Mouse (Mus musculus) forebrain, embryonic 13.5 days (tissue): ENCODE results near the gene Pusl1. TPM values are rescaled to one million over a fixed set of nuclear protein-coding genes. Genes with fewer than 3 reads are reported as not detected.
A peak's percentile ranks its signal among the peaks of the same experiment; 100 is the strongest.

Source experiments
- ATAC-seq: fragments of 200-750 bp; cut with Nextera tagmentation; 2 replicates; pipeline ENCODE4 v1.8.0; 2017
- H3K27ac ChIP-seq: fragments of 300-500 bp; sonication (generic); 2 replicates; pipeline ENCODE4 v1.5.1; 2015; ENCODE audit warnings: inconsistent platforms, mild to moderate bottlenecking, moderate library complexity
- H3K27me3 ChIP-seq: fragments of 300-500 bp; sonication (generic); 2 replicates; pipeline ENCODE4 v1.6.1; 2015; ENCODE audit warnings: mild to moderate bottlenecking, inconsistent platforms
- H3K36me3 ChIP-seq: fragments of 300-500 bp; sonication (generic); 2 replicates; pipeline ENCODE4 v1.6.1; 2015; ENCODE audit warnings: mild to moderate bottlenecking, inconsistent platforms; ENCODE audit not compliant: poor library complexity, severe bottlenecking
- H3K4me1 ChIP-seq: fragments of 300-500 bp; sonication (generic); 2 replicates; pipeline ENCODE4 v1.6.1; 2015; ENCODE audit warnings: inconsistent platforms
- H3K4me2 ChIP-seq: fragments of 300-500 bp; sonication (generic); 2 replicates; pipeline ENCODE4 v1.6.1; 2015; ENCODE audit warnings: inconsistent platforms, mild to moderate bottlenecking, moderate library complexity
- H3K4me3 ChIP-seq: fragments of 300-500 bp; sonication (generic); 2 replicates; pipeline ENCODE4 v1.5.1; 2015; ENCODE audit warnings: mild to moderate bottlenecking, inconsistent platforms
- H3K9ac ChIP-seq: fragments of 300-500 bp; sonication (generic); 2 replicates; pipeline ENCODE4 v1.6.1; 2015; ENCODE audit warnings: mild to moderate bottlenecking, inconsistent platforms
- H3K9me3 ChIP-seq: fragments of 300-500 bp; sonication (generic); replicated peaks from 2 replicates; pipeline ENCODE4 v1.6.1; 2016; ENCODE audit warnings: inconsistent platforms
- WGBS: fragments of 180-500 bp; shearing (Covaris S2); methylation state at CpG from one replicate; pipeline ENCODE4 v1.1.7; 2015; 5-methylcytosine and 5-hydroxymethylcytosine counted together
- polyA plus RNA-seq: library from polyadenylated mRNA; unstranded; fragments of >200 nt; fragmentation: Nextera tagmentation; extraction: Ambion mirVana; gene quantifications from 2 replicates; pipeline ENCODE4 v1.2.1, GENCODE M21; 2015

The Pusl1 gene
- polyA plus RNA-seq, 1 experiment from 2014 or later, result 46.5 TPM

GRCm38 (mm10) chr4:155871404-155871803 is 20.2 kb downstream of the Pusl1 start:
- H3K4me2 ChIP-seq, result no peak overlapping the region
- H3K27ac ChIP-seq, result no peak overlapping the region
- H3K27me3 ChIP-seq, result no peaks in the 10 kb centered on the region
- no peaks in the 10 kb centered on the region for H3K9me3 ChIP-seq
- WGBS, result 93% methylated on average over 7 of the region's 7 CpGs
- H3K4me1 ChIP-seq, result peaks cover 29% of the 10 kb centered on the region
- peaks cover 55% of the 10 kb centered on the region for H3K36me3 ChIP-seq
- H3K9ac ChIP-seq, result 0 out of 2 replicates have a peak overlapping the region, but pooled peaks have one; percentile 18
- peak overlapping the region; percentile 6; the same call in 1 of the 2 replicates for H3K4me3 ChIP-seq
- no peak for ATAC-seq

GRCm38 (mm10) chr4:155869317-155870033 is 22.1 kb downstream of the Pusl1 start, which contains the start of the genes Cptp and Ints11:
Gene Cptp, minus strand, starts transcription at chr4:155869440.
Gene Ints11, plus strand, starts transcription at chr4:155869546.
- Histone ChIP-seq H3K9ac (peak within 1 kb of the TSS; percentile 89), H3K27me3 (no peaks in the 10 kb centered on the region), H3K36me3 (peaks cover 54% of the 10 kb centered on the region), H3K4me3 (peak within 1 kb of the TSS; percentile 79), H3K4me2 (peak within 1 kb of the TSS; percentile 82), H3K9me3 (no peaks in the 10 kb centered on the region), H3K4me1 (peaks cover 29% of the 10 kb centered on the region), H3K27ac (peak within 1 kb of the TSS; percentile 61)
- under 1% methylated on average over 63 of the region's 63 CpGs for WGBS
- ATAC-seq, result peak; percentile 98

GRCm38 (mm10) chr4:155868614-155869298 is 22.8 kb downstream of the Pusl1 start:
- WGBS, result 11% methylated on average over 22 of the region's 22 CpGs
- H3K4me1 ChIP-seq, result peaks cover 29% of the 10 kb centered on the region
- peak overlapping the region; percentile 61; the same call in 1 of the 2 replicates for H3K27ac ChIP-seq
- peak overlapping the region; percentile 89 for H3K9ac ChIP-seq
- no peaks in the 10 kb centered on the region for H3K27me3 ChIP-seq
- peak overlapping the region; percentile 82 for H3K4me2 ChIP-seq
- no peaks in the 10 kb centered on the region for H3K9me3 ChIP-seq
- no peak; the same call in none of the 2 replicates for ATAC-seq
- peaks cover 49% of the 10 kb centered on the region for H3K36me3 ChIP-seq
- H3K4me3 ChIP-seq, result peak overlapping the region; percentile 79

DNA sequence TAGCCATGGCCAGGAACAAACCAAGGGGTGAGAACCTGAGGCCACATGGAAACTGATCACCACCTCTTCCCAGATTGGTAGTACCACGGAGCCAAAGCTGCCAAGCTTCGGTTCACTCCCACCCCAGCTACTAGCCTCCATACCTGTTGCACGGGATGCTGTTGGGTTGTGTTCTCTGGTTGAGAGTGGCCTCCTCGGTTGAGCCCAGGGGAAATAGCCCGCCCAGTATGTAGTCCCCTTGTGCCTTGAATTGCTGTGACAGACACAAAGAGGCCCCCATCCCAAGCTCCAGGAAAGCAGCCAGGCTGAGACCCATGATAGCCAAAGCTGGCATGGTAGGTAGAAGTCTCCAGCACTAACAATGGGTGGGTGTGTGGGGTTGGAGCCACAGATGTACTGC is 28.6 kb downstream of the Pusl1 start, which contains the start of gene Tas1r3:
Gene Tas1r3 (minus strand): TSS at position 362 of the 400 bp plus-strand sequence.
- Histone ChIP-seq H3K27ac (no peak within 1 kb of the TSS), H3K9ac (no peak within 1 kb of the TSS), H3K4me2 (no peak within 1 kb of the TSS), H3K9me3 (no peaks in the 10 kb centered on the region), H3K36me3 (peaks cover 71% of the 10 kb centered on the region), H3K4me3 (no peak within 1 kb of the TSS), H3K4me1 (peaks cover 3% of the 10 kb centered on the region; the same call in 1 of the 2 replicates), H3K27me3 (no peaks in the 10 kb centered on the region)
- ATAC-seq, result no peak
- WGBS, result 86% methylated on average over 5 of the region's 5 CpGs

- Histone ChIP-seq H3K4me2 (no peak overlapping the region), H3K4me1 (no peaks in the 10 kb centered on the region), H3K36me3 (peaks cover 81% of the 10 kb centered on the region), H3K9ac (no peak overlapping the region), H3K9me3 (no peaks in the 10 kb centered on the region), H3K4me3 (no peak overlapping the region), H3K27me3 (no peaks in the 10 kb centered on the region), H3K27ac (no peak overlapping the region)
- WGBS, result 90% methylated on average over 7 of the region's 7 CpGs
- no peak for ATAC-seq
Measured at GRCm38 (mm10) chr4:155861787-155862186, 29.8 kb downstream of the Pusl1 start.

DNA sequence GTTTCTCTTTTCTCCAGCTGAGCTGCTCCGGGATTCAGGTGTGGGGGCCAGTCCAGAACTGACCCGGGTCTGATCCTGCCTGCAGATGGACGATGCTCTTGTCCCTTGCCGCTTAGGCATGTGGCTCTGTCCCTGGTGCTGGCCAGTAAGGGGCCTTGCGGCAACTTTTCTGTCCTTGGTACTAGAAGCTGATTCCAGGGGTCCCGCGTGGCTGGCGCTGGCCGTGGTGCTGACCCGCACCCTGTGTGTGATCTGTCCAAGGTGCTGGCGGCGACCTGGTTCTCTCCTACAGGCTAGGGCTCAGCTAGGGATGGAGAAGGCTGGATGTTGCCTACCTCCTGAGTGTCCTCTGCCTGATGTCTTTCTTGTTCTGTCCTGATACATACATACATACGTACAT is 32.3 kb downstream of the Pusl1 start:
- no peaks in the 10 kb centered on the region for H3K9me3 ChIP-seq
- 33% methylated on average over 13 of the region's 13 CpGs for WGBS
- H3K4me2 ChIP-seq, result no peak overlapping the region
- H3K27ac ChIP-seq, result no peak overlapping the region
- no peak for ATAC-seq
- H3K36me3 ChIP-seq, result peaks cover 85% of the 10 kb centered on the region
- no peak overlapping the region for H3K9ac ChIP-seq
- H3K4me3 ChIP-seq, result no peak overlapping the region
- no peaks in the 10 kb centered on the region for H3K27me3 ChIP-seq
- no peaks in the 10 kb centered on the region for H3K4me1 ChIP-seq

DNA sequence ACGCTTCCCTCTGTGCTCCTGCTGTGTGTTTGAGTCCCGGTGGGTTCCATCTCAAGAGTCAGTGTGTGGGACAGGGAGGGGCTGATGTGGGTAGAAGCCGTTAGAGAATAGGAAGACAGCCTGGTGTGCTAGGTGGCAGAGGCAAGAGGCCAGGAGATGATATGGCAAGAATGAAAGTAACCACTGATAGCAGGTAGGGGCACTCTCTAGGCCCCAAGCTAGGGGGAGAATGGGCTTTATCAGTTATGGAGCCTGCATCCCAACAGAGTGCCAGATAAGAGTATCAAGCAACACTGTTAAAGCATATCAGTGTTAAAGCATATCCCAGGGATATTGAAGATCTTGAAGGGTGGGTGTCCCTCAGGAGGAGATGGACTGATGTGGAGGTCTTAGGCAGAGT is 34.7 kb downstream of the Pusl1 start:
- H3K9me3 ChIP-seq, result no peaks in the 10 kb centered on the region
- no peaks in the 10 kb centered on the region for H3K27me3 ChIP-seq
- no peak overlapping the region for H3K4me2 ChIP-seq
- 75% methylated on average over 3 of the region's 3 CpGs for WGBS
- no peak overlapping the region for H3K9ac ChIP-seq
- H3K4me3 ChIP-seq, result no peak overlapping the region
- no peak for ATAC-seq
- no peak overlapping the region for H3K27ac ChIP-seq
- peaks cover 6% of the 10 kb centered on the region for H3K4me1 ChIP-seq
- H3K36me3 ChIP-seq, result peaks cover 88% of the 10 kb centered on the region

DNA sequence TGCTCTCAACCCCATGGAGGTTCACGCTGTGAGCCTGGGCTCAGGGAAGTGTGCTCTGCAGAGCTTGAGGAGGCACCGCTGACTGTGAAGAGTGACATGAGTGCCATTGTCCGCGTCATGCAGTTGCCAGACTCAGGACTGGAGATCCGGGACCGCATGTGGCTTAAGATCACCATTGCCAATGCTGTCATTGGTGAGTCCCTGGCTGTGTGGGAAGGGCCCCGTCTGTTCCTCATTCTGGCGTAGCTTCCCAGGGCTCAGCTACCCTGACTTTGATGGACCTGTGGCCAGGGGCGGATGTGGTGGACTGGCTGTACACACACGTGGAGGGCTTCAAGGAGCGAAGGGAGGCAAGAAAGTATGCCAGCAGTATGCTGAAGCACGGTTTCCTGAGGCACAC is 35.5 kb downstream of the Pusl1 start:
- H3K27me3 ChIP-seq, result no peaks in the 10 kb centered on the region
- WGBS, result 97% methylated on average over 12 of the region's 12 CpGs
- ATAC-seq, result no peak
- peaks cover 8% of the 10 kb centered on the region for H3K4me1 ChIP-seq
- no peak overlapping the region for H3K27ac ChIP-seq
- H3K36me3 ChIP-seq, result peaks cover 80% of the 10 kb centered on the region
- H3K4me2 ChIP-seq, result no peak overlapping the region
- H3K9me3 ChIP-seq, result no peaks in the 10 kb centered on the region
- no peak overlapping the region for H3K4me3 ChIP-seq
- no peak overlapping the region for H3K9ac ChIP-seq

- H3K36me3 ChIP-seq, result peaks cover 70% of the 10 kb centered on the region
Measured at GRCm38 (mm10) chr4:155854991-155855390, 36.6 kb downstream of the Pusl1 start.

GRCm38 (mm10) chr4:155853421-155853820 is 38.2 kb downstream of the Pusl1 start:
- no peak for ATAC-seq
- H3K4me2 ChIP-seq, result no peak overlapping the region
- no peak overlapping the region for H3K9ac ChIP-seq
- H3K4me3 ChIP-seq, result no peak overlapping the region
- peaks cover 32% of the 10 kb centered on the region for H3K4me1 ChIP-seq
- no peaks in the 10 kb centered on the region for H3K27me3 ChIP-seq
- no peaks in the 10 kb centered on the region for H3K9me3 ChIP-seq
- H3K36me3 ChIP-seq, result peaks cover 54% of the 10 kb centered on the region
- no peak overlapping the region for H3K27ac ChIP-seq
- 92% methylated on average over 9 of the region's 9 CpGs for WGBS

More at GRCm38 (mm10) chr4:155854991-155855390, 36.6 kb downstream of the Pusl1 start:
- no peak overlapping the region for H3K9ac ChIP-seq
- no peaks in the 10 kb centered on the region for H3K9me3 ChIP-seq
- peaks cover 16% of the 10 kb centered on the region for H3K4me1 ChIP-seq
- no peak overlapping the region for H3K4me3 ChIP-seq
- H3K27me3 ChIP-seq, result no peaks in the 10 kb centered on the region
- no peak overlapping the region for H3K27ac ChIP-seq
- 94% methylated on average over 12 of the region's 12 CpGs for WGBS
- H3K4me2 ChIP-seq, result no peak overlapping the region
- no peak for ATAC-seq

DNA sequence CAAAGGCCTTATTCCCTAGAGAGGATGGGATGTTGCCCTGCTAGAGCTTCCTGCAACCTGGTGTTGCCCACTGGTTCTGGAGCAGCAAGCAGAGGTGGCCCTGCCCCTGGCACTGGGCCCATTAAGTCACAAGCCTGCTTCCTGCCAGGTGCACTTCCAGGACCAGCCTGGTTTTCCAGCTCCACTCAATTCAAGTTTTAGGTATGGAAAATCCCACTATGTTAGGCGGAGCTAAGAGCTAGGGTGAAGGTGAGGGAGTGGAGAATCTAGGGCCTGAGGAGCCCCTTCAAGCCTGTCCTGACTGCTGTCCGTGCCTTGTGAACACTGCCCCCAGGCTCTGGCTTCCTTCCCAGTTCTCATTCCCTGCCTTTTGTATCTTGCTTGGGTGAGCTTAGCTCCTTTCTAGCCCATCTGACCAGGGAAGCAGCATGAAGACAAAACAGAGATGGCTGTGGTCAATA is 39.6 kb downstream of the Pusl1 start:
- no peak overlapping the region for H3K27ac ChIP-seq
- ATAC-seq, result no peak
- H3K4me2 ChIP-seq, result no peak overlapping the region
- peaks cover 39% of the 10 kb centered on the region for H3K4me1 ChIP-seq
- no peak overlapping the region for H3K4me3 ChIP-seq
- peaks cover 39% of the 10 kb centered on the region for H3K36me3 ChIP-seq
- H3K9me3 ChIP-seq, result no peaks in the 10 kb centered on the region
- WGBS, result 66% methylated on average over 2 of the region's 2 CpGs
- no peak overlapping the region for H3K9ac ChIP-seq
- H3K27me3 ChIP-seq, result no peaks in the 10 kb centered on the region

GRCm38 (mm10) chr4:155851368-155851767 is 40.2 kb downstream of the Pusl1 start:
- H3K4me3 ChIP-seq, result no peak overlapping the region
- no peak for ATAC-seq
- H3K4me2 ChIP-seq, result no peak overlapping the region
- H3K36me3 ChIP-seq, result peaks cover 33% of the 10 kb centered on the region
- H3K4me1 ChIP-seq, result peaks cover 45% of the 10 kb centered on the region
- no peaks in the 10 kb centered on the region for H3K9me3 ChIP-seq
- 90% methylated on average over 3 of the region's 3 CpGs for WGBS
- no peak overlapping the region for H3K9ac ChIP-seq
- H3K27ac ChIP-seq, result no peak overlapping the region
- H3K27me3 ChIP-seq, result no peaks in the 10 kb centered on the region
